Mouse (Mus musculus) layer of hippocampus, postnatal 14 days (tissue): ENCODE data around the gene Ppfia1. TPM values are rescaled to one million over a fixed set of nuclear protein-coding genes. Genes with fewer than 3 reads are reported as not detected.
A peak's percentile ranks its signal among the peaks of the same experiment; 100 is the strongest.

Source experiments
- DNase-seq, 2 experiments: peaks; one replicate each; pipeline ENCODE4 v3.0.0; 2021 to 2022; ENCODE audit warnings: low spot score in 2 of 2, mixed read lengths in 1 of 2
- total RNA-seq, 2 experiments: library from RNA; stranded (reverse); gene quantifications; 2 replicates each; pipeline ENCODE4 v1.2.3; 2021

Ppfia1 gene
- total RNA-seq, 2 experiments from 2014 or later, result 37.8 to 37.9 TPM

- DNase-seq, result no peak
Measured at GRCm38 (mm10) chr7:144552274-144552673, 1.3 kb downstream of the Ppfia1 start.

DNA sequence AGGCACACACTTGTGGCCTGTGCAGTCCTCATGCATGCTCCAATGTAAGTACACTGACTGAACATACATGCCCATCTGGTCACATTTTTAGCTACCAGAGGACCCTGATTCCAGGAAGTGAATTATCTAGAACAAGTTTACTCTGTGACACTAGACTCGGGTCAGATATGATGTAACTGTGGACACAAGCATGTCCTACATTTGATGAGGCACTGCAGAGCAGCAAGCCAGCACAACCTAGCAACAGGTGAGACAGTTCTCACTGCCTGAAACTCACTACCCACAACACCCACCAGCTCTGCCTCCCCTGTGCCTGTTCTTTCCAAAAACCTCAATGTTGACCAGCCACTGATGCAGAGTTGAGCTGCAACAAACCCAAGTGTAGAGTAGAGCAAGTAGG lies 2.7 kb downstream of the Ppfia1 start:
- no peak for DNase-seq

GRCm38 (mm10) chr7:144549904-144550566 lies 3.5 kb downstream of the Ppfia1 start:
- no peak for DNase-seq

- no peak for DNase-seq
Measured at GRCm38 (mm10) chr7:144545231-144545630, 8.3 kb downstream of the Ppfia1 start.

DNA sequence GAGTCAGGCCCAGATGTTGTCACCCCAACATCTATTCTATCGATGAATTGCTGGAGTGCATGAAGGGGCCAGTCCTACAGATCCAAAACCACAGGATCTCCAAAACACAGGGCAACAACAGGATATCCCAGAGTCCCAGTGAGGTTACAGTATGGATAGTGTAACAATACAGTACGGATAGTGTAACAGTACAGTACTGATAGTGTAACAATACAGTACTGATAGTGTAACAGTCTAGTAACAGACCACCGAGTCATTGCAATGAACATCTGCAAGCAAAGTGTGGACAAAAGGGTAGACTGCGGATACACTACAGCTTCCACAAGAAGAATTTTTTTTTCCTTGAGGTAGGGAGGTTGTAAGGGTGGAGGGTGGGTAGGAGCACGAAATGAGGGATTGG lies 12.2 kb downstream of the Ppfia1 start:
- DNase-seq, result no peak

DNA sequence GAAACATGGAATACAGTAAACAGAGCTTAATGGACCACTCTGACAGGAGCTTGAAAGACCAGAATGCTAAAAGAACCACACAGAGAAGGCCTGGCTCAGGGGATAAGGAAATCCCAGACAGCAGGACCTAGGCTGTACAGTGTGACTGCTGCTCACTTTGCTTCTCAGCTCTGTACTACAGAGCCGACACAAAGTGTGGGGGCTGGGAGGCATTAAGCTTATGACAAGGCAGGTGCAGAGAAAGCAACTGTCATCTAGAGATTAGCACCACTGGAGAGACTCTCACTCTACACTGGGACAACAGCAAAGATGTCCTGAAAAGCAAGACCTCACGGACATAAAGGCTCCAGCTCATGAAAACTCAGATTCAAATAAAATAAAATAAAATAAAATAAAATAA lies 14.4 kb downstream of the Ppfia1 start:
- no peak for DNase-seq

DNA sequence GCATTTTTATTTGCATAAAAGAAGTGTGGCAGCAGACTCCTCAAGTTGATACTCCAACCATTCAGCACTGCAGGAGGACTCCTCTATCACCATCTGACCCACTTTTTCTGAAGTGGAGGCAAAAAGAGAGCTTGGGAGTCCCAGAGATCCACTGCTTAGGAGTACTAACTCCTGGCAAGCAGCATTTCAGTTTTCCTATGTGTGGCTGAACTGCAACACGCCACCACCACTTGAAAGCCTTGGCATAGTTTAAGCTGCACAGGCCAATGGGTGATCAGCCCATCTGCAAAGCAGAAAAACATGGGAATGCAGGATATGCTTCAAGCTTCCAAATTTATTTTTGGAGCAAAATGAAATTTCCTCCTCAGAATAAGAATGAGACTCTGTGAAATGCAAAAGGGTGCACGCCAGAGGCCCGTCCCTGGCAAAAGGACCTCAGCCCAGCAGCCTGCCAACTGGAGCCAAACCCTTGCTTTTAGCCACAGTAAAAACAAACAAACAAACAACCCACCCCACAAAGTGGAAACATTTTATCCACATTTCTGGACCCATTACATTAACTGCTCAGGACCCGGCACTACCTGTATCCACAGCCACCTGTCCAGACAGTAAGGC lies 15.4 kb downstream of the Ppfia1 start:
- DNase-seq, result peak in 1 of 2 experiments; percentile 52

GRCm38 (mm10) chr7:144536367-144536766 lies 17.2 kb downstream of the Ppfia1 start:
- DNase-seq, result no peak

- no peak for DNase-seq
Measured at GRCm38 (mm10) chr7:144534773-144535172, 18.8 kb downstream of the Ppfia1 start.

GRCm38 (mm10) chr7:144531585-144532378 lies 21.7 kb downstream of the Ppfia1 start:
- DNase-seq, result no peak

DNA sequence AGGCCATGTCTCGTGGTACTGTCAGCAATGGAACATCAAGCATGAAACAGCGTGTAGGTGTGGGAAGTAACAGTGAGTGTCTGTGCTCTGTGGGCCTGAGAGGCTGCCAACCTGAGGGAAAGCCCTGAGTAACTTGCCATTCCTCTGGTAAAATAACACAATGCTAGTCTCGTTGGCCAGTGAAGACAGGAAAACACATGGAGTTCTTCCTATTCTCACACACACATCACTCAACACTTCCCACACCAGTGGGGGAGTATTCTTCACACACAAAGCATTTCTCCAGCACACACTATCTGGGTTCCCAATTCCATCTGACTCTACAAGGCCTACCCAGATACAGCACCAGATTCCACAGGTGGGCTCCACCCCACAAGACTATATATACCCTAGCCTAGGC lies 23.7 kb downstream of the Ppfia1 start:
- no peak for DNase-seq

GRCm38 (mm10) chr7:144527723-144528221 lies 25.8 kb downstream of the Ppfia1 start:
- no peak for DNase-seq

DNA sequence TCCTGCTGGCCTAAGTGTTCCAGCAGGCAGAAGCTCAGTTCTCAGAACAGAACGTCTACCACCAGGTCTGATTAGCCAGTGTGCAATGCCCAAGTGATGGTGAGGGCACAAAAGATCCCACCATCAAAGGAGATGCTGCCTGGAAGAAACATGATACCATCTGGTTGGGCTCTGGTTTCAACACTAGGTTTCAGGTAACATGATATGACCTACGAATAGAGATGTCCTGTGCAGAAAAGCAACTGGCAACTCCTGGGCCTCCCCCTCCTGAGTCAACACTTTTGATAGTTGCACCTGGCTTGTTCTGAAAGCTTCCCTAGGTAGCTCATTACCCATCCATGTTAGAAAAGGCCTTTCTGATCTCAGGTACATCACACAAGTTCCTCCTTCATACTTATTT lies 26.9 kb downstream of the Ppfia1 start:
- DNase-seq, result no peak

DNA sequence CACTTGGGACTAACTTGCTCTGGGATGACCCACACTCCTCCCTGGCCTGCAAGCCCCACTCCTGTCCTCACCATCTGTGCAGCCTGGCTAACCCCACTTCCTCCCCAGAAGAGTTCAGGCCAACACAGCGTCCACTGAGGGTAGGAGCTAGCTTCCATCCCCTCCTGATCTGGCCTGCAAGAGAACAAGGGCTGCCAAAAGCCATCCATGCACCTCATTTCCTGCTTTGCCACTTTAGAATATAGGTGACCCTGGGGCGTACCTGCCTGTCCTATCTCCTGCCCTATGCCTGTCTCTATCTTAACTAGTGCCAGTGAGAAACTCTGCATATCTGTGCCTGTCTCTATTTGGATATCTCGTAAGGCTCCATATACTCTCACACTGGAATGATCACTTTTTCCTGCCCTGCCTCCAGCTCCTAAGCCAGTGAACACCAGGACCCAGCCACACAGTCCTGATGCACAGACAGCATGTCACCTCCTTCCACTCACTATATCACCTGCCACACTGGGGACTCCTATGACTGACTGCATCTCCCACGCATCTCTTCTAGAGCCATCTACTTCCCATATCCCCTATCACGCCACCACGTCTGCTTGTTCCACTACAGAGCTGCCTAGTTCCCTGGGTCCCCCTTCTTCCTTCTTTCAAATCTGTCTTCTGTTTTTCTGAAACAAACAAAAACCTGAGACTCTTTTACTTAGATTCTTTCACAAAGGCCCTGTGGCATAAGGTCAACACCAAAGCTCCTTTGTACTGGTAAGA lies 28.9 kb downstream of the Ppfia1 start:
- DNase-seq, result no peak

DNA sequence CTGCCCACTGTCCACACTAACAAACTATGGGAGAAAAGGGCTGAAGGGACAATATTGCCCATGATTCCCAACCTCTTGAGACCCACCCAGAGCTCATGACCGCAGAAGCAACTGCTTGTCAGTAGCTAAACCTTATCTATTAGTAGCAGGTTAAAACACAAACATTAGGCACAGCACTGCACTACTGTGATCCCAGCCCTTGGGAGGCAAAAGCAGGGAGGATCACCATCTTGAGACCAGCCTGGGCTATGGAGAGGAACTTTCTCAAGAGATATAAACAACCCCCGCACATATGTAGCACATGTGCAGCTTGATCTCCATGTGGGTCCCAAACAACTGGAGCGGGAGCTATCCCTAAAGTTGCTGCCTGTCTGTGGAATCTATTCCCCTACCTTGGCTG lies 30.1 kb downstream of the Ppfia1 start:
- no peak for DNase-seq

DNA sequence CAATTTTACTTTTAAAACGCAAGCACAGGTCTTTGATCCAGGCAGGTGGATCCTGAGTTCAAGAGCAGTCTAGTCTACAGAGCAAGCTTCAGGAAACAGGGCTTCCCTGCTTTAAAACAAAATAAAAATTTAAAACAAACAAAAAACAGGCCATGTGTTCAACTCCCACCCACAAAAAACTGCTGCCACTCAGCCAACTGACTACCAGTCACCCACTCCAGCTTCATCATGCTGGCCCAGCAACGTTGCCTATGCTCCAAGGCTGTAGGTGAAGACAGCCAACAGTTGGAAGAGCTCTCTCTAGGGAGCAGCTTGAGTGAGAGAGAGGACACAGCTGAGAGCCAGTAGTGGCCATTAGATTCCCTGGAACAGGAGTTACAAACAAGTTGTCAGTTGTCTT lies 31.6 kb downstream of the Ppfia1 start:
- peak in 1 of 2 experiments; percentile 47 for DNase-seq

DNA sequence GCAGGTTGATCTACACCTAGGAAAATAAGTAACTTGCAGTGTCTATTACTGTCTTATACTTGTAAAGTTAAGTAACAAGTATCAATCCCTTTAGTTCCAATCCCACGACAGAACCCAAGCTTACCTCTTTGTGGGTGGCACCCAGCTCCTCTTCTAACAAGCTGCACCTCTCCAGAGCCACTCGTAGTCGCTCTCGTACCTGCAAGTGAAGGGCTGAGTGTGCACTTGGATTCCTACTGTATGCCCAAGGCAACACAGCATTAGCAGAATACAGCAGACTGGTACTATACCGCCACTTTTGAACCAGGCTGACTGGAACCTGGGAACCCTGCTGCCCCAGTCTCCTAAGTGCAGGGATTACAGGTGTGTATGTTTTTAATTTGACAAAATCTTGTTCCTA lies 33.7 kb downstream of the Ppfia1 start:
- no peak for DNase-seq

- DNase-seq, result no peak
Measured at GRCm38 (mm10) chr7:144516711-144517110, 36.8 kb downstream of the Ppfia1 start.

DNA sequence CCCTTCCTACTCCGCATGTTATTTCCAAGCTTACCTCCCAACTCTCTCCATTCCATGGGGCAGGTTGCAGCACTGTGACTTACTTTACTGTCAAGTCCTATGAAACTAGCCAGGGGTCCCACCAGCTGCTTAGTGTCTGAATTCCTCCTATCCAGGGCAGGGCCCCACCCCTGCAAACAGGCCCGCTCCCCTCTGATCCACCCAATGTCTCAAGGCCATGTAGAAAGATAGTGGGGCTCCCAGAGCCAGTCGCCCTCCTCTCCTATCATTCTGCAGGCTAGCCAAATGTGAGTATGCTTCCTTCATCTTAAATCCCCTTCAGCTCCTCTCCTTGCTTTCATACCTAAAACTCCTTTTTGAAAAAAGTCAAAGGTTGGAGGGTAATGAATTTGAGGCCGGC lies 44.4 kb downstream of the Ppfia1 start:
- no peak for DNase-seq

DNA sequence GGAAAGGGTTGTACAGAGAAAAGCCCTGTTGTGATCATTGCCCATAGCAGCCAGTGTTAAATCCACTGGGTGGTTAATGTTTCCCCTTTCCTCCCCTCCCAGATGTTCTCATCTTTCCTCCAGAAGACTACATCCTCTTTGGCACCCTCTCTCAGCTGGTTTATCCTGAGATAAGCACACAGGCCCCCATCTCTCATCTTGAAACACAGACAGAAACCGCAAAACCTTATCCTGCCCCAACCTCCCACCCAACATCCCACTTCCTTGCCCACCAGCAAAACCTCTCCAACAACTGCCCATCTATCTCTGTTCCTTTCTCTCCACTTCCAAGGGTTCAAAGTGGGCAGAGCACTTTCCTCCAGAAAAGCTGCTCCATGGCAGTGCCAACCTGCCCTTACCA lies 46.7 kb downstream of the Ppfia1 start:
- DNase-seq, result no peak

- no peak for DNase-seq
Measured at GRCm38 (mm10) chr7:144503959-144504358, 49.6 kb downstream of the Ppfia1 start.
